Mouse (Mus musculus) myocyte (in vitro differentiated cells): ENCODE measurements around the gene Nosip.

ENCODE experiments used
- CEBPB ChIP-seq: IDR thresholded peaks from 2 replicates; pipeline ENCODE4 v1.6.1; 2011; ENCODE audit warnings: mild to moderate bottlenecking, moderate library complexity; ENCODE audit not compliant: poor library complexity, insufficient read depth, severe bottlenecking
- E2F4 ChIP-seq: IDR thresholded peaks from one replicate; pipeline ENCODE4 v1.6.1; 2011; ENCODE audit warnings: mild to moderate bottlenecking, control low read depth, moderate library complexity; ENCODE audit not compliant: insufficient read depth
- MAX ChIP-seq: IDR thresholded peaks from one replicate; pipeline ENCODE4 v1.6.1; 2011; ENCODE audit warnings: low read depth, mild to moderate bottlenecking, control low read depth
- MYOD1 ChIP-seq, 3 experiments: IDR thresholded peaks; one replicate each; pipeline ENCODE4 v1.6.1; 2011; ENCODE audit warnings: control low read depth in 2 of 3, low read depth in 2 of 3, mild to moderate bottlenecking in 2 of 3, moderate library complexity in 1 of 3; ENCODE audit not compliant: insufficient read length in 2 of 3, control insufficient read depth in 1 of 3
- MYOG ChIP-seq, 3 experiments: IDR thresholded peaks; one replicate each; pipeline ENCODE4 v1.6.1; 2011; ENCODE audit warnings: control low read depth in 2 of 3, low read depth in 2 of 3, mild to moderate bottlenecking in 2 of 3; ENCODE audit not compliant: insufficient read length in 2 of 3, control insufficient read depth in 1 of 3, insufficient read depth in 1 of 3
- POLR2A ChIP-seq: IDR thresholded peaks from one replicate; pipeline ENCODE4 v1.6.1; 2011; ENCODE audit warnings: low read depth, mild to moderate bottlenecking, control low read depth, moderate library complexity; ENCODE audit not compliant: insufficient read length
- POLR2AphosphoS2 ChIP-seq: IDR thresholded peaks from one replicate; pipeline ENCODE4 v1.6.1; 2011; ENCODE audit warnings: low read depth, control low read depth; ENCODE audit not compliant: insufficient read length
- SRF ChIP-seq: IDR thresholded peaks from one replicate; pipeline ENCODE4 v1.6.1; 2011; ENCODE audit warnings: low read depth; ENCODE audit not compliant: control insufficient read depth, insufficient read length
- TCF12 ChIP-seq: IDR thresholded peaks from one replicate; pipeline ENCODE4 v1.6.1; 2011; ENCODE audit warnings: mild to moderate bottlenecking, control low read depth; ENCODE audit not compliant: poor library complexity, insufficient read depth, severe bottlenecking
- USF1 ChIP-seq: IDR thresholded peaks from one replicate; pipeline ENCODE4 v1.6.1; 2011; ENCODE audit warnings: low read depth, mild to moderate bottlenecking, control low read depth, moderate library complexity

DNA sequence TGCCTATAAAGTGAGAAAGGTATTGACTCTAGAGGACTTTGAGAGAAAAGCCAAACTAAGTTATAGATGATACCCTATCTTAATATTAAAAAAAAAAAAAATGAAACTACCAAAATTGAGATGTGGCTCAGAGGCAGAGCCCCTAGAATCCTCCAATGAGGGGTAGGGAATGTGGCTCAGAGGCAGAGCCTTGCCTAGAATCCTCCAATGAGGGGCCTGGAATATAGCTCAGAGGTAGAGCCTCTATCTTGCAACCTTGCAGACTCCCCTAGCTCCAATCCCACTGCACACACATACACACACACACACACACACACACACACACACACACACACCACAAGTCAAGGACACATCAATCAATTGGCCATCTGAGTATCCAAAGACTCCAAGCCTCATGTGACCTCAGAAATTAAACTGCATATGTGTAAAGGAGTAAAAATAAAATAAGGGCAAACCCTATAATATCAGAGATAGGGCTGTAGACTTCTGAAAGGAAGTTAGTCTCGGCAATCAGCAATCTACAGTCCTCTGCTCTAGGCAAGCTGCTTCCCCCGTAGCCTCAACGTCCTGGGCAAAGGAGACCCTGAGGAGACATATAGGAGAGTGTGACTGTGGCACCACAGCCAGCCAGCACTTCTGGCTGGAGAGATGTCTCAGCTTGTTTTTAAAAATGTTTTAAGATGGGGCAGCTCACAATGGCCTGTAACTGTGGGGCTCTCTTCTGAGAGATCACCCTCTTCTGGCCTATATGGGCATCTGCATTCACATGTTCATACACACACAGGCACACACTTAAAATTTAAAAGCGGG is 5.2 kb downstream of the Nosip start:
- no peak for TF ChIP-seq MAX
- no peak for TF ChIP-seq TCF12
- TF ChIP-seq POLR2A = no peak
- no peak for TF ChIP-seq USF1
- no peak for TF ChIP-seq MYOD1 (IDR thresholded peaks at IDR 0.05; ENCODE audit: control insufficient read depth in 1 of 3, insufficient read length in 2 of 3, low read depth in 2 of 3)
- TF ChIP-seq E2F4 = no peak
- TF ChIP-seq POLR2AphosphoS2 = no peak
- TF ChIP-seq SRF = no peak
- TF ChIP-seq CEBPB = no peak
- TF ChIP-seq MYOG (IDR thresholded peaks at IDR 0.05; ENCODE audit: control insufficient read depth in 1 of 3, insufficient read depth in 1 of 3, insufficient read length in 2 of 3, low read depth in 2 of 3) = no peak
